Comparison of ENCODE assay signal across 18 mouse cellular contexts in the genomic region with DNA sequence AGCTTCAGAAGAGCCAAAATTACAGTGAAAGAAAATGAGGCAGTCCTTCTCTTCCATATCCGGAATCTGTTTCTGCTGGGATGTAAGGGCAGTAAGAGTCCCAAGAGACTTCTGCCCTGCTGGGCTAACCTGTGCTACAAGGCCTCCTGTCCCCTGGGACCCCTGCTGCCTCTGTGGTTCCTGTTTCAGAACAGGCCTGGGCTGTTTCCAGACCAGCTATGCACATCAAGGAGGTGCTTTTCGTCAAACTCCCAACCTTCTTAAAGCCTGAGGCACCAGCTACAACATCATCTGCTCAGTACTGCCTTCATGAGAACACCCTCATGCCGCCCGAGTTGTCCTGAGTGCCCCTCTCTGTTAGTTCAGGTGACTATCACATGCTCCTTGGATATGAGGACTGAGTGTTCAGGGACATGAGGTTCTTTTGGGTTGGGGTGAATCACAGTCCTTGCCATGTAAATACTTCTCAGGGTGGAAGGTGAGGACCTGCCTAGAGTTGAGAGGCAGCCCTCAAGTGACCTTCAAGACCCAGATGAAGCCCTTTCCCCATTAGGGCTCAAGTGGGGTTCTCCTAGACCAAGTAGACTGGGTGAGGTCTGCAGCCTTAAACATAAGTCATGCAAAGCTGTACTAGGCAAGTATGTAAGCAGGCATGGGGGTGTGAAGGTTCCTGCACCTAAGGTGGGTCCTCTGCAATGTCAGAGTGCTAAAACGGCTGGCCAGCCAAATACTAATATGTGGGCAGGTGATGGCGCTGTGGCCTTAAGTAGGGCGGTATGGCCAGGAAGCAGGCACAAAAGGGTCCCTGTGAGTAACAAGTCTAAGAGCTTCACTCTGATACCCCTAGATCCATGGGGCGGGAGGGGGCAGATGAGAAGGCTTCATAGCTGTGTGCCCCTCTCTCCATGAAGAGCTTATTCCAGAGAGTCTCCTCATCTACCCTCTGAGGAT. TPM values are rescaled to one million over a fixed set of nuclear protein-coding genes. Genes with fewer than 3 reads are reported as not detected.
DNase-seq lines count a peak whose midpoint lies in the region; ATAC-seq and TF ChIP-seq lines count a peak whose summit lies in the region.
"Had no signal": no experiment of that assay in that cellular context is flagged by ENCODE, and none has a peak within 500 bp of the region (broad histone marks: within the 10 kb centered on the region; RNA-seq: fewer than 3 reads in every experiment).

No protein-coding gene starts in this region.

- ATAC-seq in heart, embryonic 12.5 days (ENCODE audit: insufficient number of reproducible peaks, low FRiP score), result no peak
- ATAC-seq in liver, embryonic 12.5 days, result no peak
- no peak for ATAC-seq in intestine, embryonic 16.5 days
- ATAC-seq: forebrain, embryonic 15.5 days had no signal

- no peaks in the 10 kb centered on the region for H3K9me3 ChIP-seq in heart, embryonic 12.5 days (replicated peaks)
- H3K9me3 ChIP-seq in liver, embryonic 12.5 days (replicated peaks), result no peaks in the 10 kb centered on the region
- H3K9me3 ChIP-seq in CH12.LX (replicated peaks; ENCODE audit: low read length), result no peaks in the 10 kb centered on the region
- H3K9me3 ChIP-seq in intestine, embryonic 16.5 days (ENCODE audit: control insufficient read depth, low read length), result no peaks in the 10 kb centered on the region
- H3K9me3 ChIP-seq: forebrain, embryonic 15.5 days; G1E; hindbrain, embryonic 10.5 days; limb, embryonic 15.5 days; lung, embryonic 15.5 days; midbrain, embryonic 12.5 days; neural tube, embryonic 12.5 days had no signal

- dilution Hi-C loops in CH12.LX (cut with MboI; ENCODE audit: extremely low pct_ligation_motif_present, extremely low pct_unique_long_range_greater_than_20kb, low sequenced_read_pairs), result no loop called here

- peak; percentile 43 for TF ChIP-seq RAD21 in CH12.LX (IDR thresholded peaks at IDR 0.05; ENCODE audit: low read depth, low read length)

- H3K9ac ChIP-seq in heart, adult 2 months (ENCODE audit: low read depth, low read length), result no peak overlapping the region
- no peak overlapping the region for H3K9ac ChIP-seq in heart, embryonic 12.5 days
- H3K9ac ChIP-seq in liver, adult 2 months (ENCODE audit: low read depth, low read length), result no peak overlapping the region
- H3K9ac ChIP-seq in liver, embryonic 12.5 days, result no peak overlapping the region
- no peak overlapping the region for H3K9ac ChIP-seq in CH12.LX (ENCODE audit: insufficient read depth, low read depth)
- H3K9ac ChIP-seq in intestine, embryonic 16.5 days (ENCODE audit: low read depth, low read length), result peak overlapping the region; percentile 5; the same call in 1 of the 2 replicates
- H3K9ac ChIP-seq: forebrain, embryonic 15.5 days; limb, embryonic 15.5 days; lung, embryonic 15.5 days; midbrain, embryonic 12.5 days; neural tube, embryonic 12.5 days had no signal

- no peaks in the 10 kb centered on the region for H3K27me3 ChIP-seq in heart, adult 2 months (ENCODE audit: control insufficient read depth, insufficient read depth, low read length)
- 0 out of 2 replicates have a peak, but pooled peaks cover 7% of the 10 kb centered on the region for H3K27me3 ChIP-seq in heart, embryonic 12.5 days (replicated peaks)
- no peaks in the 10 kb centered on the region for H3K27me3 ChIP-seq in liver, adult 2 months (ENCODE audit: control insufficient read depth, insufficient read depth, low read length)
- peaks cover 8% of the 10 kb centered on the region; the same call in 1 of the 2 replicates for H3K27me3 ChIP-seq in liver, embryonic 12.5 days (replicated peaks)
- H3K27me3 ChIP-seq in CH12.LX (replicated peaks), result no peaks in the 10 kb centered on the region
- H3K27me3 ChIP-seq in intestine, embryonic 16.5 days (replicated peaks; ENCODE audit: control insufficient read depth, insufficient read depth, low read length), result no peaks in the 10 kb centered on the region
- H3K27me3 ChIP-seq: forebrain, embryonic 15.5 days; limb, embryonic 15.5 days; lung, embryonic 15.5 days; midbrain, embryonic 12.5 days; neural tube, embryonic 12.5 days had no signal

- peak in 1 of 2 experiments; percentile 18 for DNase-seq in heart, adult 2 months
- DNase-seq in liver, adult 2 months (ENCODE audit: extremely low read depth, low read depth, low spot score), result no peak
- DNase-seq in CH12.LX (ENCODE audit: extremely low read depth) (no peak), MN1 (ENCODE audit: low spot score) (no peak)
- no peak for DNase-seq in urinary bladder, postnatal 4 days (ENCODE audit: low spot score in 2 of 2)
- DNase-seq: thymus, postnatal 36 days had no signal

- in situ Hi-C loops in CH12.LX (cut with MboI; ENCODE audit: low pct_ligation_motif_present, low pct_unique_long_range_greater_than_20kb, low sequenced_read_pairs), result no loop called here

- no peak overlapping the region for H3K27ac ChIP-seq in heart, adult 2 months
- H3K27ac ChIP-seq in heart, embryonic 12.5 days (ENCODE audit: poor library complexity, severe bottlenecking), result no peak overlapping the region
- no peak overlapping the region for H3K27ac ChIP-seq in liver, adult 2 months (replicated peaks; ENCODE audit: insufficient read depth, low read depth, low read length)
- no peak overlapping the region for H3K27ac ChIP-seq in liver, embryonic 12.5 days
- no peak overlapping the region for H3K27ac ChIP-seq in CH12.LX (ENCODE audit: insufficient read depth, low read depth)
- H3K27ac ChIP-seq in intestine, embryonic 16.5 days (ENCODE audit: low read length), result peak overlapping the region; percentile 59
- H3K27ac ChIP-seq: forebrain, embryonic 15.5 days; hindbrain, embryonic 10.5 days; limb, embryonic 15.5 days; lung, embryonic 15.5 days; midbrain, embryonic 12.5 days; neural tube, embryonic 12.5 days had no signal

- TF ChIP-seq EP300 in heart, adult 2 months (IDR thresholded peaks at IDR 0.05; ENCODE audit: insufficient read depth, low read depth, low read length), result no peak
- TF ChIP-seq EP300 in CH12.LX (IDR thresholded peaks at IDR 0.05; ENCODE audit: low read length), result no peak

- intact Hi-C loops in heart, adult 2 months (cut with DNase I), result no loop called here

- no peak overlapping the region for H3K4me3 ChIP-seq in heart, adult 2 months
- no peak overlapping the region for H3K4me3 ChIP-seq in heart, embryonic 12.5 days
- no peak overlapping the region for H3K4me3 ChIP-seq in liver, adult 2 months (ENCODE audit: insufficient read depth, low read depth, low read length)
- H3K4me3 ChIP-seq in liver, embryonic 12.5 days, result no peak overlapping the region
- no peak overlapping the region for H3K4me3 ChIP-seq in CH12.LX (replicated peaks in 1 of 3; ENCODE audit: low read depth in 2 of 3, low read length in 2 of 3, poor library complexity in 1 of 3)
- no peak overlapping the region for H3K4me3 ChIP-seq in intestine, embryonic 16.5 days (ENCODE audit: low read length)
- H3K4me3 ChIP-seq: erythroblast, embryonic 14.5 days; forebrain, embryonic 15.5 days; hindbrain, embryonic 10.5 days; limb, embryonic 15.5 days; lung, embryonic 15.5 days; midbrain, embryonic 12.5 days; neural tube, embryonic 12.5 days had no signal

- no peak for TF ChIP-seq POLR2A in heart, adult 2 months (IDR thresholded peaks at IDR 0.05; ENCODE audit: insufficient read depth, low read depth, low read length)
- TF ChIP-seq POLR2A in liver, adult 2 months (IDR thresholded peaks at IDR 0.05; ENCODE audit: extremely low read depth, insufficient read depth, low read length), result no peak
- TF ChIP-seq POLR2A in CH12.LX (IDR thresholded peaks at IDR 0.05; ENCODE audit: low read depth, low read length), result no peak

- no peaks in the 10 kb centered on the region for H3K79me2 ChIP-seq in heart, adult 2 months (replicated peaks; ENCODE audit: control insufficient read depth, insufficient read depth, low read length)
- H3K79me2 ChIP-seq in liver, adult 2 months (ENCODE audit: control insufficient read depth, insufficient read depth, low read length), result peaks cover 5% of the 10 kb centered on the region; the same call in 1 of the 2 replicates
- no peaks in the 10 kb centered on the region for H3K79me2 ChIP-seq in CH12.LX (replicated peaks; ENCODE audit: control insufficient read depth, extremely low read depth, insufficient read depth, poor library complexity, severe bottlenecking)

- 69% methylated on average over 8 of the region's 8 CpGs for WGBS in heart, adult 2 months
- 60% methylated on average over 8 of the region's 8 CpGs for WGBS in heart, embryonic 12.5 days
- WGBS in liver, adult 2 months, result 85% methylated on average over 8 of the region's 8 CpGs
- WGBS in liver, embryonic 12.5 days (ENCODE audit: insufficient replicate concordance), result 69% methylated on average over 8 of the region's 8 CpGs
- 70% methylated on average over 8 of the region's 8 CpGs for WGBS in intestine, embryonic 16.5 days

- peak; percentile 41 for TF ChIP-seq CTCF in heart, adult 2 months (IDR thresholded peaks at IDR 0.05)
- TF ChIP-seq CTCF in liver, adult 2 months (IDR thresholded peaks at IDR 0.05; ENCODE audit: low read depth, low read length), result peak; percentile 34; the same call in 1 of the 2 replicates
- TF ChIP-seq CTCF in CH12.LX (conservative IDR thresholded peaks at IDR 0.05 in 1 of 2, IDR thresholded peaks at IDR 0.05 in 1 of 2; ENCODE audit: low read depth in 2 of 2, low read length in 2 of 2), result peak in 1 of 2 experiments; percentile 54; a peak in 2 of 4 replicates

- H3K4me2 ChIP-seq in heart, embryonic 12.5 days, result no peak overlapping the region
- no peak overlapping the region for H3K4me2 ChIP-seq in liver, embryonic 12.5 days
- H3K4me2 ChIP-seq in CH12.LX (ENCODE audit: insufficient read depth, low read depth, poor library complexity, severe bottlenecking), result no peak overlapping the region
- no peak overlapping the region for H3K4me2 ChIP-seq in intestine, embryonic 16.5 days (ENCODE audit: low read depth, low read length)
- H3K4me2 ChIP-seq: forebrain, embryonic 15.5 days; limb, embryonic 15.5 days; lung, embryonic 15.5 days; midbrain, embryonic 12.5 days; neural tube, embryonic 12.5 days had no signal

- no peaks in the 10 kb centered on the region for H3K36me3 ChIP-seq in heart, adult 2 months (ENCODE audit: control insufficient read depth, insufficient read depth, low read length)
- no peaks in the 10 kb centered on the region for H3K36me3 ChIP-seq in heart, embryonic 12.5 days
- H3K36me3 ChIP-seq in liver, adult 2 months (ENCODE audit: control insufficient read depth, insufficient read depth, low read length), result no peaks in the 10 kb centered on the region
- H3K36me3 ChIP-seq in liver, embryonic 12.5 days, result no peaks in the 10 kb centered on the region
- H3K36me3 ChIP-seq in CH12.LX (replicated peaks in 1 of 2; ENCODE audit: control insufficient read depth in 1 of 2, insufficient read depth in 1 of 2, low read length in 1 of 2), result no peaks in the 10 kb centered on the region
- H3K36me3 ChIP-seq in intestine, embryonic 16.5 days (ENCODE audit: control insufficient read depth, insufficient read depth, low read length), result no peaks in the 10 kb centered on the region
- H3K36me3 ChIP-seq: forebrain, embryonic 15.5 days; G1E; hindbrain, embryonic 10.5 days; limb, embryonic 15.5 days; lung, embryonic 15.5 days; midbrain, embryonic 12.5 days; neural tube, embryonic 12.5 days had no signal

- no peaks in the 10 kb centered on the region; the same call in 1 of the 2 replicates for H3K4me1 ChIP-seq in heart, adult 2 months (ENCODE audit: control insufficient read depth, insufficient read depth, low read length)
- H3K4me1 ChIP-seq in heart, embryonic 12.5 days (replicated peaks), result peaks cover 4% of the 10 kb centered on the region
- peaks cover 10% of the 10 kb centered on the region for H3K4me1 ChIP-seq in liver, adult 2 months (ENCODE audit: control insufficient read depth, insufficient read depth, low read length)
- peaks cover 21% of the 10 kb centered on the region for H3K4me1 ChIP-seq in liver, embryonic 12.5 days
- H3K4me1 ChIP-seq in CH12.LX (ENCODE audit: control insufficient read depth in 1 of 2, insufficient read depth in 2 of 2), result peaks cover 3 to 27% of the 10 kb centered on the region in 2 experiments; a peak in 2 of 4 replicates
- H3K4me1 ChIP-seq in intestine, embryonic 16.5 days (ENCODE audit: control insufficient read depth, insufficient read depth, low read length), result peaks cover 8% of the 10 kb centered on the region

RNA-seq across cellular contexts. Expression of gene Gatd1, which starts 4.1 kb away (rescaled TPM):
- total RNA-seq in heart, adult 2 months (2021), result 10 to 100 TPM; 13.4 to 14.9 TPM
- polyA plus RNA-seq in heart, adult 2 months (2012; rRNA removed), result 23.4 and 29.5 TPM in 2 replicates
- 25.5 and 26.7 TPM in 2 replicates for polyA plus RNA-seq in heart, embryonic 12.5 days (2016; fragmentation: Nextera tagmentation; extraction: Ambion mirVana)
- 15.1 and 23.5 TPM in 2 replicates for total RNA-seq in liver, adult 2 months (2014; rRNA removed)
- 34.9 and 36.2 TPM in 2 replicates for polyA plus RNA-seq in liver, adult 2 months (2012; rRNA removed)
- polyA plus RNA-seq in liver, embryonic 12.5 days (2016; fragmentation: Nextera tagmentation; extraction: Ambion mirVana), result 21.1 and 22.8 TPM in 2 replicates
- total RNA-seq in CH12.LX (2012; rRNA removed) (23.9 and 29.6 TPM in 2 replicates), CH12.LX (2014; rRNA removed) (26.4 and 31.4 TPM in 2 replicates)
- 17.6 and 21.2 TPM in 2 replicates for polyA plus RNA-seq in CH12.LX (2012; ENCODE audit: insufficient read length, low read depth)
- polyA plus RNA-seq in intestine, embryonic 16.5 days (2015; fragmentation: Nextera tagmentation; extraction: Ambion mirVana), result 47.5 and 48.2 TPM in 2 replicates

RNA-seq across cellular contexts. Expression of gene Cend1, which starts 11.3 kb away (rescaled TPM):
- 1 to 10 TPM; 1.0 to 1.4 TPM for total RNA-seq in heart, adult 2 months (2021)
- polyA plus RNA-seq in heart, adult 2 months (2012; rRNA removed), result 1.8 and 2.6 TPM in 2 replicates
- 13.9 and 14.6 TPM in 2 replicates for polyA plus RNA-seq in heart, embryonic 12.5 days (2016; fragmentation: Nextera tagmentation; extraction: Ambion mirVana)
- 0.13 TPM in 1 of 2 replicates, not detected in the other for total RNA-seq in liver, adult 2 months (2014; rRNA removed)
- 0.09 and 0.10 TPM in 2 replicates for polyA plus RNA-seq in liver, adult 2 months (2012; rRNA removed)
- 0.10 and 0.16 TPM in 2 replicates for polyA plus RNA-seq in liver, embryonic 12.5 days (2016; fragmentation: Nextera tagmentation; extraction: Ambion mirVana)
- not detected in 2 replicates for total RNA-seq in CH12.LX (2012; rRNA removed)
- not detected in 2 replicates for total RNA-seq in CH12.LX (2014; rRNA removed)
- polyA plus RNA-seq in CH12.LX (2012; ENCODE audit: insufficient read length, low read depth), result not detected in 2 replicates
- 3.2 and 4.0 TPM in 2 replicates for polyA plus RNA-seq in intestine, embryonic 16.5 days (2015; fragmentation: Nextera tagmentation; extraction: Ambion mirVana)
- total RNA-seq: common myeloid progenitor, adult 5-6 weeks; G1E had no signal
- polyA plus RNA-seq: erythroblast, embryonic 14.5 days; G1E had no signal

RNA-seq across cellular contexts. Expression of gene Slc25a22, which starts 19.7 kb away (rescaled TPM):
- 10 to 100 TPM; 55.8 to 72.6 TPM for total RNA-seq in heart, adult 2 months (2021)
- 85.8 and 88.9 TPM in 2 replicates for polyA plus RNA-seq in heart, adult 2 months (2012; rRNA removed)
- 19.3 and 20.7 TPM in 2 replicates for polyA plus RNA-seq in heart, embryonic 12.5 days (2016; fragmentation: Nextera tagmentation; extraction: Ambion mirVana)
- total RNA-seq in liver, adult 2 months (2014; rRNA removed), result 26.1 and 40.7 TPM in 2 replicates
- polyA plus RNA-seq in liver, adult 2 months (2012; rRNA removed), result 315 and 345 TPM in 2 replicates
- polyA plus RNA-seq in liver, embryonic 12.5 days (2016; fragmentation: Nextera tagmentation; extraction: Ambion mirVana), result 26.0 and 27.1 TPM in 2 replicates
- 16.1 and 20.8 TPM in 2 replicates for total RNA-seq in CH12.LX (2012; rRNA removed)
- total RNA-seq in CH12.LX (2014; rRNA removed), result 6.1 and 6.5 TPM in 2 replicates
- polyA plus RNA-seq in CH12.LX (2012; ENCODE audit: insufficient read length, low read depth), result 31.5 and 32.1 TPM in 2 replicates
- polyA plus RNA-seq in intestine, embryonic 16.5 days (2015; fragmentation: Nextera tagmentation; extraction: Ambion mirVana), result 34.6 and 37.7 TPM in 2 replicates

RNA-seq across cellular contexts. Expression of gene Pidd1, which starts 25.8 kb away (rescaled TPM):
- total RNA-seq in heart, adult 2 months (2021), result under 1 TPM; 0.37 to 0.70 TPM
- 1.8 and 2.0 TPM in 2 replicates for polyA plus RNA-seq in heart, adult 2 months (2012; rRNA removed)
- 12.0 and 14.3 TPM in 2 replicates for polyA plus RNA-seq in heart, embryonic 12.5 days (2016; fragmentation: Nextera tagmentation; extraction: Ambion mirVana)
- 0.37 and 0.94 TPM in 2 replicates for total RNA-seq in liver, adult 2 months (2014; rRNA removed)
- 3.8 and 4.7 TPM in 2 replicates for polyA plus RNA-seq in liver, adult 2 months (2012; rRNA removed)
- polyA plus RNA-seq in liver, embryonic 12.5 days (2016; fragmentation: Nextera tagmentation; extraction: Ambion mirVana), result 17.3 and 17.7 TPM in 2 replicates
- total RNA-seq in CH12.LX (2012; rRNA removed), result 7.8 and 9.6 TPM in 2 replicates
- 5.1 and 5.8 TPM in 2 replicates for total RNA-seq in CH12.LX (2014; rRNA removed)
- 21.4 and 24.9 TPM in 2 replicates for polyA plus RNA-seq in CH12.LX (2012; ENCODE audit: insufficient read length, low read depth)
- 7.3 and 8.0 TPM in 2 replicates for polyA plus RNA-seq in intestine, embryonic 16.5 days (2015; fragmentation: Nextera tagmentation; extraction: Ambion mirVana)

RNA-seq across cellular contexts. Expression of gene Taldo1, which starts 26.0 kb away (rescaled TPM):
- total RNA-seq in heart, adult 2 months (2021), result 100 to 1,000 TPM; 110 to 116 TPM
- polyA plus RNA-seq in heart, adult 2 months (2012; rRNA removed), result 132 and 135 TPM in 2 replicates
- 276 and 284 TPM in 2 replicates for polyA plus RNA-seq in heart, embryonic 12.5 days (2016; fragmentation: Nextera tagmentation; extraction: Ambion mirVana)
- total RNA-seq in liver, adult 2 months (2014; rRNA removed), result 160 and 195 TPM in 2 replicates
- 125 and 166 TPM in 2 replicates for polyA plus RNA-seq in liver, adult 2 months (2012; rRNA removed)
- 516 and 525 TPM in 2 replicates for polyA plus RNA-seq in liver, embryonic 12.5 days (2016; fragmentation: Nextera tagmentation; extraction: Ambion mirVana)
- 188 and 205 TPM in 2 replicates for total RNA-seq in CH12.LX (2012; rRNA removed)
- total RNA-seq in CH12.LX (2014; rRNA removed), result 228 and 237 TPM in 2 replicates
- 124 and 129 TPM in 2 replicates for polyA plus RNA-seq in CH12.LX (2012; ENCODE audit: insufficient read length, low read depth)
- 567 and 582 TPM in 2 replicates for polyA plus RNA-seq in intestine, embryonic 16.5 days (2015; fragmentation: Nextera tagmentation; extraction: Ambion mirVana)
